In genomic region chr13:111796191-111796920, GRCm38 (mm10) we compare ENCODE assay signal across 8 mouse cellular contexts. TPM values are rescaled to one million over a fixed set of nuclear protein-coding genes. Genes with fewer than 3 reads are reported as not detected.
A peak's percentile ranks its signal among the peaks of the same experiment; 100 is the strongest.
DNase-seq lines count a peak whose midpoint lies in the region; ATAC-seq lines count a peak whose summit lies in the region.

No protein-coding gene starts in this region.

- DNase-seq in urinary bladder, postnatal 36 days (ENCODE audit: low spot score in 2 of 2), result peak; percentile 47 to 61
- no peak for DNase-seq in urinary bladder, postnatal 25 days (ENCODE audit: low spot score)
- no peak for DNase-seq in forebrain, embryonic 11.5 days (ENCODE audit: low spot score)
- peak; percentile 89 for DNase-seq in induced T-regulatory cell, adult 2 months (ENCODE audit: low read depth)
- DNase-seq in lung, postnatal 4 days, result peak; percentile 74 to 80
- DNase-seq in thymus, postnatal 0 days (ENCODE audit: low spot score), result peak; percentile 73
- DNase-seq in frontal cortex, postnatal 25 days (ENCODE audit: low spot score in 2 of 2), result no peak

- no peak overlapping the region for H3K4me3 ChIP-seq in forebrain, embryonic 11.5 days (ENCODE audit: low read depth, low read length)

- H3K9me3 ChIP-seq in forebrain, embryonic 11.5 days (ENCODE audit: control insufficient read depth, low read length), result no peaks in the 10 kb centered on the region

- no peaks in the 10 kb centered on the region for H3K36me3 ChIP-seq in forebrain, embryonic 11.5 days (ENCODE audit: control insufficient read depth, insufficient read depth, low read length)

- ATAC-seq in forebrain, embryonic 11.5 days (replicated peaks; ENCODE audit: low FRiP score), result 0 out of 2 replicates have a peak, but pooled peaks have one; percentile 45
- no peak for ATAC-seq in frontal cortex, adult (ENCODE audit: low TSS enrichment)

- no peaks in the 10 kb centered on the region for H3K27me3 ChIP-seq in forebrain, embryonic 11.5 days (ENCODE audit: control insufficient read depth, insufficient read depth, low read length)

- H3K4me2 ChIP-seq in forebrain, embryonic 11.5 days (ENCODE audit: low read depth, low read length, severe bottlenecking), result no peak overlapping the region

- peaks cover 19% of the 10 kb centered on the region; the same call in 1 of the 2 replicates for H3K4me1 ChIP-seq in forebrain, embryonic 11.5 days (replicated peaks; ENCODE audit: control insufficient read depth, insufficient read depth, low read length)

- WGBS in forebrain, embryonic 11.5 days, result 78% methylated on average over 11 of the region's 11 CpGs

- H3K9ac ChIP-seq in forebrain, embryonic 11.5 days (ENCODE audit: low read length), result no peak overlapping the region

- no peak overlapping the region for H3K27ac ChIP-seq in forebrain, embryonic 11.5 days (ENCODE audit: low read depth, low read length)

RNA-seq across cellular contexts. Expression of gene Map3k1, which starts 12.4 kb away (rescaled TPM):
- 13.6 and 13.7 TPM in 2 replicates for polyA plus RNA-seq in forebrain, embryonic 11.5 days (2014; fragmentation: Nextera tagmentation; extraction: Ambion mirVana)
- polyA plus RNA-seq in thymus, postnatal 0 days (2015; fragmentation: Nextera tagmentation; extraction: Ambion mirVana), result 35.8 and 42.7 TPM in 2 replicates

Comparison
In these comparisons a context has a peak if more than half of its experiments do, and no peak if none do; other contexts are left out.
1. DNase-seq: peak in urinary bladder, postnatal 36 days (2 of 2), induced T-regulatory cell, adult 2 months (single experiment), lung, postnatal 4 days (2 of 2) and thymus, postnatal 0 days (single experiment); none in urinary bladder, postnatal 25 days (single experiment), forebrain, embryonic 11.5 days (single experiment) and frontal cortex, postnatal 25 days (0 of 2).